Mouse (Mus musculus) cortical plate, adult 2 months (tissue): ENCODE measurements at regions not wholly inside any gene's neighbourhood (a gene's known extent, or its start where the extent isn't known, plus 50 kb on each side); places are given as distances from the start of the nearest gene placed in this dataset.
"Not testable (repeated sequence)": the region's sequence is repeated elsewhere in the genome, so short reads cannot be mapped to it uniquely, and the experiment has no call there.

ENCODE experiments used
- H3K27ac ChIP-seq: fragments of 200-500 bp; 2 replicates; pipeline ENCODE4 v1.5.1; 2012; ENCODE audit warnings: low read length, control low read depth, inconsistent platforms; ENCODE audit not compliant: insufficient read depth
- H3K4me1 ChIP-seq: fragments of 200-500 bp; 2 replicates; pipeline ENCODE4 v1.6.1; 2011; ENCODE audit warnings: low read length; ENCODE audit not compliant: control insufficient read depth, insufficient read depth
- H3K4me3 ChIP-seq: fragments of 200-500 bp; 2 replicates; pipeline ENCODE4 v1.5.1; 2011; ENCODE audit warnings: mild to moderate bottlenecking, low read length, control low read depth; ENCODE audit not compliant: insufficient read depth
- CTCF ChIP-seq: fragments of 200-500 bp; IDR thresholded peaks from 2 replicates; pipeline ENCODE4 v1.5.1; 2011; ENCODE audit warnings: mild to moderate bottlenecking, control low read depth, low read length; ENCODE audit not compliant: insufficient read depth; ENCODE audit errors: extremely low read depth
- POLR2A ChIP-seq: fragments of 200-500 bp; IDR thresholded peaks from 2 replicates; pipeline ENCODE4 v1.6.1; 2011; ENCODE audit warnings: mild to moderate bottlenecking, low read length, control low read depth; ENCODE audit not compliant: insufficient read depth; ENCODE audit errors: extremely low read depth

- Histone ChIP-seq H3K4me1 (no peaks in the 10 kb centered on the region; the same call in 1 of the 2 replicates), H3K27ac (no peak overlapping the region), H3K4me3 (no peak overlapping the region)
- TF ChIP-seq CTCF (no peak), POLR2A (no peak)
Measured at GRCm38 (mm10) chr2:108032301-108033013, 742.0 kb downstream of the Kcna4 start.

DNA sequence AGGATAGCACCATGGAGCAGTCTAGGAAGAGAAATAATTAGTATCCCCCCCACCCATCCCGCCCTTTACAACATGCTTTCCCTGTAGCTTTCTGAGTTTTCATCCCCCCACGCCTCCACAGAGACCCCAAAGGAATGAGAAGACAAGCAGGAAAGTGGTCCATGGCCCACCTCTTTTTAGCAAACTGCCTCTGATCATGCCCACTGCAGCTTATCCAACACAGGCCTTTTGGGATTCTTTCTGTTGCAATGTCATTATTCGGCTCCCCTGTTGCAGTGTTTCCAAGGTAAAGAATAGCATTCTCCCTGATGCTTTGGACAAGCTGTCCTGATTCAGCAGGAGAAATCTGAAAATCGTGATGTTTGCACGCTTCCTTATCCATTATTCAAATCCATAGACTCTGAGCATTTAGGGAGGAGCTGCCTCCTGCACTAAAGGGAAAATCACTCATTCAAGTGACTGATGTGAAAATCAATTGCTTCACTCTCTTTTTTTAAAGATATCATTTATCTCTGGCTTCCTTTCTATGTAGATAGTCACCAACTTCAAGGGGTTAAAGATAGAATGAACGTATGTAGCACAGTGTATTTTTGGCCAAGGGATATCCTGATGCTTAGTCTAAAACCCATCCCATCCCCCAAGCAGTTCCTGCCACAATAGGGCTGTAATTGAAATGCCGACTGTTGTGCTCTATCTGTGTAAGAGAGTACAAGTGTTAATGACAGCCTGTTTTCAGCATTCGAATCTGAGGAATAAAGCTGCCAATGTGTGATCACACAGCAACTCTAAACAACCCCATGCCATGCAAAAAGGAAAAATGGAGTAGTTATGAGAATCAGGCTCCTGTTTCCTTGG, 743.1 kb downstream of the Kcna4 start:
- TF ChIP-seq CTCF (no peak), POLR2A (no peak)
- Histone ChIP-seq H3K27ac (no peak overlapping the region), H3K4me3 (no peak overlapping the region), H3K4me1 (no peaks in the 10 kb centered on the region; the same call in 1 of the 2 replicates)

- no peaks in the 10 kb centered on the region; the same call in 1 of the 2 replicates for H3K4me1 ChIP-seq
- TF ChIP-seq POLR2A (no peak), CTCF (no peak)
Measured at GRCm38 (mm10) chr2:108034882-108035281, 744.4 kb downstream of the Kcna4 start.

GRCm38 (mm10) chr2:108042086-108042485, 751.6 kb downstream of the Kcna4 start:
- H3K4me1 ChIP-seq = no peaks in the 10 kb centered on the region
- H3K27ac ChIP-seq = no peak overlapping the region
- TF ChIP-seq POLR2A (no peak), CTCF (no peak)
- no peak overlapping the region for H3K4me3 ChIP-seq

More at GRCm38 (mm10) chr2:108034882-108035281, 744.4 kb downstream of the Kcna4 start:
- Histone ChIP-seq H3K27ac (no peak overlapping the region), H3K4me3 (no peak overlapping the region)

DNA sequence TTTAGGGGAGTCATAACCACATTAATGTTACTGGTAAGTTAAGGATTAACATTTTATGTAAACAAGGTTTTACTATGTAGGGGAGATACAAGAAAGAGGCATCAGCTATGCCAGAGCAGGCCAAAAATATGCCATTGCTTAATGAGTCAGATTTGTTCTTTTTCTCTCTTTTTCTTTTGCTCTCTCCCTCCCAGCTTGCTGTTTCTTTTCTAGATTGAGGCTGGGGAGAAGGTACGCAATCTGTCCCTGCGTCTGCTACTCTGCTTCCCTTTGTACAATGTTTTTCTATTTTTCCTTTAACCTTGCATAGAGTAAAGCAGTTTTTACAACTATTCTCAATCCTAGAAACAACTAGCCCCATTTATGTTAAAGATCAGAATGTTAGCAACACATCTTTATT, 754.4 kb downstream of the Kcna4 start:
- TF ChIP-seq POLR2A (no peak), CTCF (no peak)
- Histone ChIP-seq H3K27ac (no peak overlapping the region), H3K4me3 (no peak overlapping the region), H3K4me1 (no peaks in the 10 kb centered on the region)

- no peaks in the 10 kb centered on the region for H3K4me1 ChIP-seq
- H3K27ac ChIP-seq = no peak overlapping the region
- no peak overlapping the region for H3K4me3 ChIP-seq
- TF ChIP-seq POLR2A (no peak), CTCF (no peak)
Measured at GRCm38 (mm10) chr2:108045997-108046396, 755.6 kb downstream of the Kcna4 start.

- not testable (repeated sequence) for H3K4me1 ChIP-seq, H3K4me3 ChIP-seq, H3K27ac ChIP-seq
Measured at GRCm38 (mm10) chr2:108062751-108063150, 772.3 kb downstream of the Kcna4 start.

GRCm38 (mm10) chr2:108083911-108084310, 793.5 kb downstream of the Kcna4 start:
- Histone ChIP-seq H3K27ac (no peak overlapping the region), H3K4me3 (no peak overlapping the region), H3K4me1 (no peaks in the 10 kb centered on the region)
- TF ChIP-seq POLR2A (no peak), CTCF (no peak)

- TF ChIP-seq POLR2A (no peak), CTCF (no peak)
- Histone ChIP-seq H3K4me1 (no peaks in the 10 kb centered on the region), H3K4me3 (no peak overlapping the region), H3K27ac (no peak overlapping the region)
Measured at GRCm38 (mm10) chr2:108090266-108090665, 799.8 kb downstream of the Kcna4 start.

- H3K4me3 ChIP-seq = no peak overlapping the region
- H3K4me1 ChIP-seq = no peaks in the 10 kb centered on the region
- no peak overlapping the region for H3K27ac ChIP-seq
- no peak for TF ChIP-seq CTCF
- no peak for TF ChIP-seq POLR2A
Measured at GRCm38 (mm10) chr2:108097026-108097425, 806.6 kb downstream of the Kcna4 start.
